Mouse (Mus musculus): ENCODE results near the gene St8sia1. TPM values are rescaled to one million over a fixed set of nuclear protein-coding genes. Genes with fewer than 3 reads are reported as not detected.

The St8sia1 gene
- total RNA-seq, 2 experiments from 2014 or later = 30.6 to 33.2 TPM

GRCm38 (mm10) chr6:142873795-142874563 is 90.3 kb downstream of the St8sia1 start:
- no peak for DNase-seq (ENCODE audit: extremely low spot score in 1 of 2, low spot score in 1 of 2)

GRCm38 (mm10) chr6:142869715-142870422 is 94.4 kb downstream of the St8sia1 start:
- DNase-seq (ENCODE audit: extremely low spot score in 1 of 2, low spot score in 1 of 2) = no peak

- DNase-seq (ENCODE audit: extremely low spot score in 1 of 2, low spot score in 1 of 2) = peak in 1 of 2 experiments; percentile 22
Observed at GRCm38 (mm10) chr6:142867471-142868055, 96.7 kb downstream of the St8sia1 start.

GRCm38 (mm10) chr6:142867023-142867422 is 97.2 kb downstream of the St8sia1 start:
- DNase-seq (ENCODE audit: extremely low spot score in 1 of 2, low spot score in 1 of 2) = no peak

- no peak for DNase-seq (ENCODE audit: extremely low spot score in 1 of 2, low spot score in 1 of 2)
Observed at GRCm38 (mm10) chr6:142865199-142865598, 99.1 kb downstream of the St8sia1 start.

- no peak for DNase-seq (ENCODE audit: extremely low spot score in 1 of 2, low spot score in 1 of 2)
Observed at GRCm38 (mm10) chr6:142863881-142864280, 100.4 kb downstream of the St8sia1 start.

GRCm38 (mm10) chr6:142862265-142862664 is 102.0 kb downstream of the St8sia1 start:
- DNase-seq (ENCODE audit: extremely low spot score in 1 of 2, low spot score in 1 of 2) = no peak

GRCm38 (mm10) chr6:142860396-142860795 is 103.9 kb downstream of the St8sia1 start:
- DNase-seq (ENCODE audit: extremely low spot score in 1 of 2, low spot score in 1 of 2) = no peak

GRCm38 (mm10) chr6:142859946-142860345 is 104.3 kb downstream of the St8sia1 start:
- no peak for DNase-seq (ENCODE audit: extremely low spot score in 1 of 2, low spot score in 1 of 2)

GRCm38 (mm10) chr6:142858937-142859336 is 105.3 kb downstream of the St8sia1 start:
- DNase-seq (ENCODE audit: extremely low spot score in 1 of 2, low spot score in 1 of 2) = no peak

GRCm38 (mm10) chr6:142856258-142856874 is 107.9 kb downstream of the St8sia1 start:
- no peak for DNase-seq (ENCODE audit: extremely low spot score in 1 of 2, low spot score in 1 of 2)

GRCm38 (mm10) chr6:142855761-142856160 is 108.5 kb downstream of the St8sia1 start:
- DNase-seq (ENCODE audit: extremely low spot score in 1 of 2, low spot score in 1 of 2) = no peak

- DNase-seq (ENCODE audit: extremely low spot score in 1 of 2, low spot score in 1 of 2) = no peak
Observed at GRCm38 (mm10) chr6:142852419-142853377, 111.6 kb downstream of the St8sia1 start.

GRCm38 (mm10) chr6:142850436-142850835 is 113.8 kb downstream of the St8sia1 start:
- no peak for DNase-seq (ENCODE audit: extremely low spot score in 1 of 2, low spot score in 1 of 2)

GRCm38 (mm10) chr6:142849326-142849725 is 114.9 kb downstream of the St8sia1 start:
- DNase-seq (ENCODE audit: extremely low spot score in 1 of 2, low spot score in 1 of 2) = no peak

- DNase-seq (ENCODE audit: extremely low spot score in 1 of 2, low spot score in 1 of 2) = no peak
Observed at GRCm38 (mm10) chr6:142847914-142848674, 116.2 kb downstream of the St8sia1 start.

GRCm38 (mm10) chr6:142846855-142847254 is 117.4 kb downstream of the St8sia1 start:
- DNase-seq (ENCODE audit: extremely low spot score in 1 of 2, low spot score in 1 of 2) = no peak

GRCm38 (mm10) chr6:142845066-142845465 is 119.2 kb downstream of the St8sia1 start:
- no peak for DNase-seq (ENCODE audit: extremely low spot score in 1 of 2, low spot score in 1 of 2)

GRCm38 (mm10) chr6:142844061-142844460 is 120.2 kb downstream of the St8sia1 start:
- DNase-seq (ENCODE audit: extremely low spot score in 1 of 2, low spot score in 1 of 2) = no peak

Data from layer of hippocampus, postnatal 25 days (tissue).